Mouse (Mus musculus) erythroblast, embryonic 14.5 days (primary cell): ENCODE results near the gene Ptprs.

ENCODE experiments used
- GATA1 ChIP-seq: IDR thresholded peaks from 2 replicates; pipeline ENCODE4 v1.6.1; 2012; ENCODE audit warnings: low read length, inconsistent platforms, mixed read lengths
- TAL1 ChIP-seq: IDR thresholded peaks from 3 replicates; pipeline ENCODE4 v1.6.1; 2012; ENCODE audit warnings: low read length, inconsistent platforms, mixed read lengths

- no peak for TF ChIP-seq GATA1
- no peak for TF ChIP-seq TAL1
These were observed 11.9 kb downstream of the Ptprs start for GRCm38 (mm10) chr17:56464345-56464744.
